Mouse (Mus musculus) stomach, postnatal 0 days (tissue): Measurements from ENCODE around the gene Heatr1.

ENCODE experiments used
- CTCF ChIP-seq: IDR thresholded peaks from 2 replicates; pipeline ENCODE4 v1.5.1; 2016; ENCODE audit warnings: antibody characterized with exemption, low read depth, mild to moderate bottlenecking, moderate library complexity
- EP300 ChIP-seq: optimal IDR thresholded peaks from 2 replicates; pipeline ENCODE3; 2016; ENCODE audit warnings: antibody characterized with exemption

GRCm38 (mm10) chr13:12357554-12357953, 37.3 kb upstream of the Heatr1 start:
- TF ChIP-seq CTCF (no peak), EP300 (no peak)
